Mouse (Mus musculus) midbrain, embryonic 16.5 days (tissue): ENCODE results near the gene Alox12. TPM values are rescaled to one million over a fixed set of nuclear protein-coding genes. Genes with fewer than 3 reads are reported as not detected.

ENCODE experiments used
- ATAC-seq: fragments of 200-750 bp; cut with Nextera tagmentation; 2 replicates; pipeline ENCODE4 v1.8.0; 2017; ENCODE audit warnings: moderate TSS enrichment
- H3K27ac ChIP-seq: fragments of 300-500 bp; sonication (generic); 2 replicates; pipeline ENCODE4 v1.5.1; 2014; ENCODE audit warnings: mild to moderate bottlenecking, low read length, mixed read lengths
- H3K27me3 ChIP-seq: fragments of 300-500 bp; sonication (generic); 2 replicates; pipeline ENCODE4 v1.6.1; 2014; ENCODE audit warnings: low read depth, low read length, mixed read lengths; ENCODE audit not compliant: control insufficient read depth, insufficient read depth
- H3K36me3 ChIP-seq: fragments of 300-500 bp; sonication (generic); 2 replicates; pipeline ENCODE4 v1.6.1; 2014; ENCODE audit warnings: mild to moderate bottlenecking, low read length, moderate library complexity, mixed read lengths; ENCODE audit not compliant: control insufficient read depth, insufficient read depth
- H3K4me1 ChIP-seq: fragments of 300-500 bp; sonication (generic); 2 replicates; pipeline ENCODE4 v1.6.1; 2014; ENCODE audit warnings: mild to moderate bottlenecking, low read length, mixed read lengths; ENCODE audit not compliant: control insufficient read depth, insufficient read depth
- H3K4me2 ChIP-seq: fragments of 300-500 bp; sonication (generic); 2 replicates; pipeline ENCODE4 v1.6.1; 2014; ENCODE audit warnings: mild to moderate bottlenecking, low read length, mixed read lengths
- H3K4me3 ChIP-seq: fragments of 300-500 bp; sonication (generic); 2 replicates; pipeline ENCODE4 v1.5.1; 2014; ENCODE audit warnings: low read depth, mild to moderate bottlenecking, low read length, moderate library complexity, mixed read lengths
- H3K9ac ChIP-seq: fragments of 300-500 bp; sonication (generic); 2 replicates; pipeline ENCODE4 v1.6.1; 2014; ENCODE audit warnings: low read depth, low read length, mixed read lengths
- H3K9me3 ChIP-seq: fragments of 300-500 bp; sonication (generic); replicated peaks from 2 replicates; pipeline ENCODE4 v1.6.1; 2014; ENCODE audit warnings: mild to moderate bottlenecking, low read length, mixed read lengths; ENCODE audit not compliant: control insufficient read depth, poor library complexity, severe bottlenecking
- WGBS: fragments of 180-500 bp; shearing (Covaris S2); extraction: QIAGEN DNeasy Blood & Tissue Kit; methylation state at CpG from one replicate; pipeline ENCODE4 v1.1.7; 2014; 5-methylcytosine and 5-hydroxymethylcytosine counted together
- polyA plus RNA-seq: library from polyadenylated mRNA; unstranded; fragments of >200 nt; fragmentation: Nextera tagmentation; extraction: Ambion mirVana; gene quantifications from 2 replicates; pipeline ENCODE4 v1.2.1, GENCODE M21; 2015

Alox12 gene
- polyA plus RNA-seq, 1 experiment from 2014 or later = 0.49 TPM

- H3K9me3 ChIP-seq = no peaks in the 10 kb centered on the region
- 13% methylated on average over 9 of the region's 9 CpGs for WGBS
- H3K9ac ChIP-seq = no peak overlapping the region
- H3K4me2 ChIP-seq = no peak overlapping the region
- H3K27me3 ChIP-seq = peaks cover 32% of the 10 kb centered on the region
- 0 out of 2 replicates have a peak, but pooled peaks cover 2% of the 10 kb centered on the region for H3K36me3 ChIP-seq
- no peak overlapping the region for H3K27ac ChIP-seq
- no peak overlapping the region for H3K4me3 ChIP-seq
- no peak for ATAC-seq
- peaks cover 18% of the 10 kb centered on the region for H3K4me1 ChIP-seq
Observed at GRCm38 (mm10) chr11:70212896-70213295, 42.3 kb downstream of the Alox12 start.

GRCm38 (mm10) chr11:70212423-70212822 is 42.7 kb downstream of the Alox12 start, which contains the start of gene Slc16a11:
Gene Slc16a11 (plus strand): TSS chr11:70212752.
- WGBS = 62% methylated on average over 6 of the region's 6 CpGs
- H3K27ac ChIP-seq = no peak within 1 kb of the TSS
- no peak for ATAC-seq
- 0 out of 2 replicates have a peak within 1 kb of the TSS, but pooled peaks have one; percentile 67 for H3K9ac ChIP-seq
- H3K4me3 ChIP-seq = peak within 1 kb of the TSS; percentile 40
- peak within 1 kb of the TSS; percentile 89 for H3K4me2 ChIP-seq
- peaks cover 18% of the 10 kb centered on the region for H3K4me1 ChIP-seq
- no peaks in the 10 kb centered on the region for H3K9me3 ChIP-seq
- peaks cover 32% of the 10 kb centered on the region for H3K27me3 ChIP-seq
- 0 out of 2 replicates have a peak, but pooled peaks cover 2% of the 10 kb centered on the region for H3K36me3 ChIP-seq

GRCm38 (mm10) chr11:70211972-70212371 is 43.2 kb downstream of the Alox12 start:
- Histone ChIP-seq H3K4me3 (no peak overlapping the region), H3K27ac (no peak overlapping the region), H3K27me3 (peaks cover 32% of the 10 kb centered on the region), H3K4me2 (no peak overlapping the region), H3K36me3 (0 out of 2 replicates have a peak, but pooled peaks cover 2% of the 10 kb centered on the region), H3K9me3 (no peaks in the 10 kb centered on the region), H3K9ac (no peak overlapping the region), H3K4me1 (peaks cover 18% of the 10 kb centered on the region)
- WGBS = 67% methylated on average over 6 of the region's 6 CpGs
- no peak for ATAC-seq

GRCm38 (mm10) chr11:70210681-70211080 is 44.5 kb downstream of the Alox12 start:
- Histone ChIP-seq H3K9ac (no peak overlapping the region), H3K27me3 (peaks cover 21% of the 10 kb centered on the region), H3K9me3 (no peaks in the 10 kb centered on the region), H3K27ac (no peak overlapping the region), H3K36me3 (no peaks in the 10 kb centered on the region), H3K4me3 (no peak overlapping the region), H3K4me1 (peaks cover 18% of the 10 kb centered on the region), H3K4me2 (no peak overlapping the region)
- 92% methylated on average over 2 of the region's 2 CpGs for WGBS
- no peak for ATAC-seq

- no peak overlapping the region for H3K27ac ChIP-seq
- H3K4me1 ChIP-seq = peaks cover 4% of the 10 kb centered on the region; the same call in 1 of the 2 replicates
- H3K27me3 ChIP-seq = peaks cover 8% of the 10 kb centered on the region; the same call in 1 of the 2 replicates
- WGBS = 81% methylated on average over 5 of the region's 5 CpGs
- H3K9me3 ChIP-seq = no peaks in the 10 kb centered on the region
- H3K9ac ChIP-seq = no peak overlapping the region
- no peak overlapping the region for H3K4me3 ChIP-seq
- no peak for ATAC-seq
- no peak overlapping the region for H3K4me2 ChIP-seq
- no peaks in the 10 kb centered on the region for H3K36me3 ChIP-seq
Observed at GRCm38 (mm10) chr11:70208778-70209388, 46.3 kb downstream of the Alox12 start.

- no peak overlapping the region for H3K27ac ChIP-seq
- no peak overlapping the region for H3K4me2 ChIP-seq
- no peak overlapping the region for H3K9ac ChIP-seq
- H3K4me1 ChIP-seq = no peaks in the 10 kb centered on the region
- no peaks in the 10 kb centered on the region for H3K36me3 ChIP-seq
- no peaks in the 10 kb centered on the region for H3K9me3 ChIP-seq
- no peak overlapping the region for H3K4me3 ChIP-seq
- no peak for ATAC-seq
- H3K27me3 ChIP-seq = peaks cover 3% of the 10 kb centered on the region; the same call in 1 of the 2 replicates
- 86% methylated on average over 7 of the region's 7 CpGs for WGBS
Observed at GRCm38 (mm10) chr11:70207283-70207682, 47.9 kb downstream of the Alox12 start.

GRCm38 (mm10) chr11:70206801-70207200 is 48.4 kb downstream of the Alox12 start:
- ATAC-seq = no peak
- Histone ChIP-seq H3K9ac (no peak overlapping the region), H3K4me1 (no peaks in the 10 kb centered on the region), H3K4me3 (no peak overlapping the region), H3K27me3 (peaks cover under 1% of the 10 kb centered on the region; the same call in 1 of the 2 replicates), H3K27ac (no peak overlapping the region), H3K9me3 (no peaks in the 10 kb centered on the region), H3K4me2 (no peak overlapping the region), H3K36me3 (no peaks in the 10 kb centered on the region)
- WGBS = 85% methylated on average over 2 of the region's 2 CpGs

GRCm38 (mm10) chr11:70201691-70202090 is 53.5 kb downstream of the Alox12 start:
- no peak overlapping the region for H3K9ac ChIP-seq
- no peak overlapping the region for H3K4me3 ChIP-seq
- H3K9me3 ChIP-seq = no peaks in the 10 kb centered on the region
- H3K4me1 ChIP-seq = no peaks in the 10 kb centered on the region
- no peak; the same call in 1 of the 2 replicates for ATAC-seq
- no peak overlapping the region for H3K4me2 ChIP-seq
- H3K36me3 ChIP-seq = no peaks in the 10 kb centered on the region
- WGBS = 40% methylated on average over 5 of the region's 5 CpGs
- no peaks in the 10 kb centered on the region for H3K27me3 ChIP-seq
- H3K27ac ChIP-seq = no peak overlapping the region

- no peaks in the 10 kb centered on the region for H3K9me3 ChIP-seq
- H3K4me1 ChIP-seq = no peaks in the 10 kb centered on the region
- no peak overlapping the region for H3K4me2 ChIP-seq
- H3K4me3 ChIP-seq = no peak overlapping the region
- no peak for ATAC-seq
- no peaks in the 10 kb centered on the region for H3K27me3 ChIP-seq
- no peaks in the 10 kb centered on the region for H3K36me3 ChIP-seq
- H3K9ac ChIP-seq = no peak overlapping the region
- no peak overlapping the region for H3K27ac ChIP-seq
- 85% methylated on average over 5 of the region's 5 CpGs for WGBS
Observed at GRCm38 (mm10) chr11:70200036-70200608, 55.0 kb downstream of the Alox12 start.
